Mouse (Mus musculus) heart, embryonic 16.5 days (tissue): Measurements from ENCODE around the gene Dcdc2c. TPM values are rescaled to one million over a fixed set of nuclear protein-coding genes. Genes with fewer than 3 reads are reported as not detected.

Experiments
- ATAC-seq: fragments of 200-750 bp; cut with Nextera tagmentation; replicated peaks from 2 replicates; pipeline ENCODE4 v1.8.0; 2017; ENCODE audit warnings: moderate number of reproducible peaks; ENCODE audit not compliant: insufficient read depth, low FRiP score; ENCODE audit errors: extremely low read depth
- H3K27ac ChIP-seq: fragments of 300-500 bp; sonication (generic); 2 replicates; pipeline ENCODE4 v1.5.1; 2014; ENCODE audit warnings: mild to moderate bottlenecking, low read length, control low read depth, moderate library complexity
- H3K27me3 ChIP-seq: fragments of 300-500 bp; sonication (generic); 2 replicates; pipeline ENCODE4 v1.6.1; 2014; ENCODE audit warnings: low read length, mixed read lengths; ENCODE audit not compliant: control insufficient read depth, insufficient read depth
- H3K36me3 ChIP-seq: fragments of 300-500 bp; sonication (generic); 2 replicates; pipeline ENCODE4 v1.6.1; 2014; ENCODE audit not compliant: control insufficient read depth, insufficient read depth
- H3K4me1 ChIP-seq: fragments of 300-500 bp; sonication (generic); 2 replicates; pipeline ENCODE4 v1.6.1; 2014; ENCODE audit warnings: low read length, mixed read lengths; ENCODE audit not compliant: control insufficient read depth, insufficient read depth
- H3K4me2 ChIP-seq: fragments of 300-500 bp; sonication (generic); 2 replicates; pipeline ENCODE4 v1.6.1; 2014; ENCODE audit warnings: low read depth, mild to moderate bottlenecking, control low read depth, low read length
- H3K4me3 ChIP-seq: fragments of 300-500 bp; sonication (generic); 2 replicates; pipeline ENCODE4 v1.5.1; 2014; ENCODE audit warnings: mild to moderate bottlenecking, control low read depth, low read length
- H3K9ac ChIP-seq: fragments of 300-500 bp; sonication (generic); 2 replicates; pipeline ENCODE4 v1.6.1; 2014; ENCODE audit warnings: low read length, control low read depth
- H3K9me3 ChIP-seq: fragments of 300-500 bp; sonication (generic); replicated peaks from 2 replicates; pipeline ENCODE4 v1.6.1; 2016; ENCODE audit warnings: low read length; ENCODE audit not compliant: control insufficient read depth
- WGBS: fragments of 180-500 bp; shearing (Covaris S2); extraction: QIAGEN DNeasy Blood & Tissue Kit; methylation state at CpG from one replicate; pipeline ENCODE4 v1.1.7; 2014; 5-methylcytosine and 5-hydroxymethylcytosine counted together
- polyA plus RNA-seq: library from polyadenylated mRNA; unstranded; fragments of >200 nt; fragmentation: Nextera tagmentation; extraction: Ambion mirVana; gene quantifications from 2 replicates; pipeline ENCODE4 v1.2.1, GENCODE M21; 2015

The Dcdc2c gene
- polyA plus RNA-seq, 1 experiment from 2014 or later: 0.09 TPM

- H3K9ac ChIP-seq: no peak within 1 kb of the TSS
- WGBS: 78% methylated on average over 8 of the region's 8 CpGs
- H3K36me3 ChIP-seq: no peaks in the 10 kb centered on the region
- no peak within 1 kb of the TSS for H3K4me3 ChIP-seq
- H3K4me1 ChIP-seq: no peaks in the 10 kb centered on the region
- no peak within 1 kb of the TSS for H3K4me2 ChIP-seq
- H3K9me3 ChIP-seq: no peaks in the 10 kb centered on the region
- H3K27me3 ChIP-seq: no peaks in the 10 kb centered on the region
- no peak within 1 kb of the TSS for H3K27ac ChIP-seq
- no peak for ATAC-seq
Observed at GRCm38 (mm10) chr12:28582423-28582822, 30.2 kb upstream of the Dcdc2c start, which contains the start of gene Allc. Gene Allc, minus strand, starts transcription at chr12:28582523.

DNA sequence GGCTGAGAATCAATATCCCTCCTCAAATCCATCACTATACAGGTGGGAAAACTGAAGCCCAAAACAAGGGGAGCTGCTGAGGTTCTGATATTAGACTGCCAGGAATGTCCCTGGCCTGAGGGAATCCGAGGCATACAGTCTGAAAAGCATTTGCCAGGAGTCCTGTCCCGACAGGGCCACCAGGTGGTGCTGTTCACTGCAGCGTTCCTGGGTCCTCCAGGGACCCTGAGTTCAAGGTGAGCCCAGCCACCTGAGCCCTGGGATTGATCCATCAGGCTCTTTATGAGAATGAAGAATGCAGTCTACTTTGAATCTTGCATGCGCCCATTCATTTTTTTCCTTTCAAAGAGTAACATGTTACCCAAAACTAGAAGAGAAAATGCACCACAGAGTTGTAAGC lies 26.9 kb upstream of the Dcdc2c start:
- Histone ChIP-seq H3K4me3 (no peak overlapping the region), H3K9ac (no peak overlapping the region), H3K27ac (no peak overlapping the region), H3K27me3 (no peaks in the 10 kb centered on the region), H3K9me3 (no peaks in the 10 kb centered on the region), H3K4me2 (no peak overlapping the region), H3K4me1 (no peaks in the 10 kb centered on the region), H3K36me3 (no peaks in the 10 kb centered on the region)
- 31% methylated on average over 4 of the region's 4 CpGs for WGBS
- no peak for ATAC-seq

- WGBS: 61% methylated on average over 3 of the region's 3 CpGs
- no peak for ATAC-seq
- Histone ChIP-seq H3K4me3 (no peak overlapping the region), H3K27me3 (no peaks in the 10 kb centered on the region), H3K9ac (no peak overlapping the region), H3K36me3 (no peaks in the 10 kb centered on the region), H3K4me2 (no peak overlapping the region), H3K4me1 (no peaks in the 10 kb centered on the region), H3K27ac (no peak overlapping the region), H3K9me3 (no peaks in the 10 kb centered on the region)
Observed at GRCm38 (mm10) chr12:28578147-28578546, 25.9 kb upstream of the Dcdc2c start.

DNA sequence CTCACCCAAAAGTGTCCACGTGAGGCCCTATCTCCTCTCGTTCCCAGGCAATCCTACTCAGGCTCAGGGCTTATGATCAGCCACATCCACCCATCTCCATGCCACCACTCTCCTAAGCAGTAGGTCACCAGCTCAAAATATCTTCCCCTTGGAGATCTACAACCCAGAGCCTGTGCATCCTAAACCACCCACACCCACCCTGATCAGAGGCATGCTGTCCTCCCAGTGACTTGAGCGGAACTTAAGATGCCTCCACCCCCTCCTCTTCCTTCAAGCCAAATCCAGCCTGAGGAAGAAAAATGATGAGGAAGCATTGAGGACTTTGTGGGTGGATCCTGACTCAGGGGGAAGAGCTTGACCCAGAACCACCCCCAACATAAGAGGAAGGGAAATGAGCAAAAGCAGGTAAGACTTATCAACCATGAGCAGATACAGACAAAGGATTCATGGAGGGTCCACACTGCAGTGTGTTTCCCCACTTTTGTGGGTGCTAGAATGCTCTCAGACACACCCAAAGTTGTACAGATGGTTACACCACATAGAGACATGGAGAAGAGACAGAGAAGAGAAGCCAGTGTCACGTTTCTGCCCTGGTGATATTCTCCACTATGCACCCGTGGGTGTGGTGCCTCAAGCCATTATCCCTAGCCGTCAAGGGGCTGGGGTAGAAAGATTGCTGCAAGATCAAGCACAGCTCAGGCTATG lies 23.3 kb upstream of the Dcdc2c start:
- H3K9ac ChIP-seq: no peak overlapping the region
- H3K4me2 ChIP-seq: no peak overlapping the region
- H3K27ac ChIP-seq: no peak overlapping the region
- H3K9me3 ChIP-seq: no peaks in the 10 kb centered on the region
- H3K4me3 ChIP-seq: no peak overlapping the region
- ATAC-seq: no peak
- H3K4me1 ChIP-seq: no peaks in the 10 kb centered on the region
- 61% methylated on average over 6 of the region's 6 CpGs for WGBS
- H3K27me3 ChIP-seq: no peaks in the 10 kb centered on the region
- no peaks in the 10 kb centered on the region for H3K36me3 ChIP-seq

DNA sequence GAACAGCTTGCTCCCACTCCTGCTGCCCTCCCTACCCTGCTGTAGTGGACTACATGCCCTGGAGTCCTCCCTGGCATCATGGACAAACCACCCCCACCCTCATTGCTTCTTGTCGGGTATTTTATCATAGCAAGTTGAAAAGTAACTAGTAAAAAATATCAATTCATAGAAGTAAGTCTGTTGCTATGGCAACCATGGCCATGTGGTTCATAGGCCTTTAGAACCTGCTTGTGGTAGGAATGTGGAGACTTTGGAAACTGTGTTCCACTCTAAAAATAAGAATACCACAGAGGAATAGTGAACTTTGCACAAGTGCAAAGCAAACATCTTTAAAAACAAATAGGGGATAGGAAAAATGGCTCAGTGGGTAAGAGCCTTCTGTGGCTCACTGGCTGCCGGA lies 20.0 kb upstream of the Dcdc2c start:
- no peak for ATAC-seq
- 85% methylated on average over 2 of the region's 2 CpGs for WGBS
- no peaks in the 10 kb centered on the region for H3K9me3 ChIP-seq
- H3K4me1 ChIP-seq: no peaks in the 10 kb centered on the region
- H3K27ac ChIP-seq: no peak overlapping the region
- H3K36me3 ChIP-seq: no peaks in the 10 kb centered on the region
- no peak overlapping the region for H3K4me3 ChIP-seq
- H3K9ac ChIP-seq: no peak overlapping the region
- no peaks in the 10 kb centered on the region for H3K27me3 ChIP-seq
- H3K4me2 ChIP-seq: no peak overlapping the region

DNA sequence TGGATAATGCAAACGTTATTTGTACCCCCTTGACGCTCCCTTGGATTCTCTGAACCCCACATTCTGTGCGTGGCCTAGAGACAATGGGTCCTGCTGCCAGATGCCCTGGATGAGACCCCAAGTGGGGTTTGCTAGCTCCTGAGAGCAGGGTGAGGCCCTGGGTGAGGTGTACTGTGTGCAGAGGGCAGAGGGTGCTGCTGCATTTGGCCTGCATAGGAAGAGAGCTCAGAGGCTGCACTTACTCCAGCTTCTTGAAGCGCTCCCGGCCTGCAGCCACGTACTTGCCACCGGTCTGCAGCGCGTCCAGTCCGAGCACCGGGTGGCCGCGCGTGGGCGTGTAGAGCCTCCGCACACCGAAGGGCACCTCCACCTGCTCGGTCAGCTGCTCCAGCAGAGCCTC lies 424 bp downstream of the Dcdc2c start:
- WGBS: 57% methylated on average over 18 of the region's 18 CpGs
- H3K4me1 ChIP-seq: no peaks in the 10 kb centered on the region
- H3K4me3 ChIP-seq: no peak overlapping the region
- H3K27ac ChIP-seq: no peak overlapping the region
- H3K27me3 ChIP-seq: no peaks in the 10 kb centered on the region; the same call in 1 of the 2 replicates
- no peak for ATAC-seq
- peak overlapping the region; percentile 29; the same call in 1 of the 2 replicates for H3K4me2 ChIP-seq
- no peak overlapping the region for H3K9ac ChIP-seq
- no peaks in the 10 kb centered on the region for H3K9me3 ChIP-seq
- no peaks in the 10 kb centered on the region for H3K36me3 ChIP-seq

DNA sequence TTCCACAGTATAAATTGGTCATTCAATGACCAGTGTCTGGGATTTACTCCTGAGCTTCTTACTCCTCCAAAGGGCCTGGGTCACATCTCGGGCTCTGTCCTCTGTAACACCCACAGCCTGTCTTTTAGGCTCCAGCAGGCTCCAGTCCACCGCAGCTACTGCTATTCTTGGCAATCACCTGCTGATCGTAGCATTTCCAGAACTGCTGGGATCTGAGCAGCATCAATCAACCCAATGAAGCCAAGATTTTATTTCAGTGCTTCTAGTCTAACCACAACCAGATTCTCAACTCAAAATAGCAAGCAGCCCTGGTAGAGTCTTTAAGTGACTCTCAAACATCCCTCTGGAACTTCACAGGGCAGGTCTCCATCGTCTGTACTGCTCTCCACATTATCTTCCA lies 3.3 kb downstream of the Dcdc2c start:
- Histone ChIP-seq H3K9ac (no peak overlapping the region), H3K36me3 (no peaks in the 10 kb centered on the region), H3K27me3 (no peaks in the 10 kb centered on the region; the same call in 1 of the 2 replicates), H3K4me1 (no peaks in the 10 kb centered on the region), H3K4me3 (no peak overlapping the region), H3K27ac (no peak overlapping the region), H3K9me3 (no peaks in the 10 kb centered on the region), H3K4me2 (no peak overlapping the region)
- no peak for ATAC-seq
- 18% methylated on average over 4 of the region's 4 CpGs for WGBS

DNA sequence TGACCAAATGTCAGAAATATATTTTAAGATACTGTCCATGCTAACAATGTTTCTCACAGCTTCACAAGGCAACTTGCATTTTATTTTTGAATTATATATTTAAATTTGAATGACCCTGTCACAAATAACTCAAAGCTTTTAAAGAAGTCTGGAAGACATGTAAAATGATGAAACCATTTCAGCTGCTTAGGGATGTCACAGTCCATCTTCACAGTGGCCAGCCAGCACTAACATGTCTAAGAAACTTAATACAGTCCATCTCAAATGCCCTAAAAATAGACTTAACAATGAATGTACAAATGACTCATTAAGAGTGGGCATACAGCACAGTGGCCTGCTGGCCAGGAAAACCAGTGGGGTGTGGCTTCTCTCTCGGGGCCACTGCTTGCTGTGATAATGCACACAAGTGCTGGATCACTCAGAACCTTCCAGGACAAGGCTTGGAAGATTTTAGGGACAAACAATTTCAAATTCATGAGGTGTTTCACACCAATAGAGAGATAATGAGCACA lies 37.9 kb downstream of the Dcdc2c start:
- WGBS: 14% methylated on average over 1 of the region's 1 CpGs
- no peaks in the 10 kb centered on the region for H3K4me1 ChIP-seq

DNA sequence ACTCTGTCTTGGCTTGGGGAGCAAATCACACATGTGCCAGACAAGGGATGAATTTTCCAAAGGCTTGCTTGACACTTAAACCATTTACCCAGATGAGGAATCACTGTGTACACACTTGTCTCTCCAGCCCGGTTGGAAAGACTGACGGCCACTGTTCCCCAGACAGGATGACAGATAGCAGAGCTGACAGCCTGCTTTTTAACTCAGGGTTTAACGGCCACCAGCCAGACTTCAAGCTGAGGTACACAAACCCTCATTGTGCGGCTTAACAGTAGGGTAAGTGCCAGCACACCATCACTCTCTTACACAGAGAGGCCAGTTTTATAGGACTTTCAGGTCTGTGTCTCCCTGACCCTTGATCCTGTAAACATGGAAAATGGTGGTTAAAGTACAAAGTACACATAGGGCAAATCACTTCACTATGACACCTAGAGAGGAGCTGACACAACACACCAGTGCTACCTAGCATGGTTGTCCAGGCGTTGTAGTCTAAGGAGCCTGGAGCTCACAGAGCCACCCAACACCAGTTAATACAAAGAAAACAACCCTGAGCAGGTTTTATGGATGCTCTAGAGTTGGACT lies 42.4 kb downstream of the Dcdc2c start:
- no peak for ATAC-seq
- 36% methylated on average over 5 of the region's 5 CpGs for WGBS
- Histone ChIP-seq H3K9ac (no peak overlapping the region), H3K27me3 (no peaks in the 10 kb centered on the region), H3K27ac (no peak overlapping the region), H3K4me3 (no peak overlapping the region), H3K9me3 (no peaks in the 10 kb centered on the region; the same call in 1 of the 2 replicates), H3K36me3 (no peaks in the 10 kb centered on the region), H3K4me2 (no peak overlapping the region), H3K4me1 (no peaks in the 10 kb centered on the region)

More for the DNA sequence above, 37.9 kb downstream of the Dcdc2c start:
- H3K36me3 ChIP-seq: no peaks in the 10 kb centered on the region
- no peak overlapping the region for H3K4me3 ChIP-seq
- H3K4me2 ChIP-seq: no peak overlapping the region
- no peak overlapping the region for H3K9ac ChIP-seq
- ATAC-seq: no peak
- no peaks in the 10 kb centered on the region for H3K27me3 ChIP-seq
- no peak overlapping the region for H3K27ac ChIP-seq
- no peaks in the 10 kb centered on the region; the same call in 1 of the 2 replicates for H3K9me3 ChIP-seq
